Mouse (Mus musculus) hindbrain, embryonic 12.5 days (tissue): ENCODE measurements around the gene Blvra. TPM values are rescaled to one million over a fixed set of nuclear protein-coding genes. Genes with fewer than 3 reads are reported as not detected.
"Not testable (repeated sequence)": the region's sequence is repeated elsewhere in the genome, so short reads cannot be mapped to it uniquely, and the experiment has no call there.

Experiments used
- ATAC-seq: fragments of 200-750 bp; cut with Nextera tagmentation; 2 replicates; pipeline ENCODE4 v1.8.0; 2017; ENCODE audit warnings: moderate TSS enrichment; ENCODE audit not compliant: low FRiP score
- H3K27ac ChIP-seq: fragments of 300-500 bp; sonication (generic); 2 replicates; pipeline ENCODE4 v1.5.1; 2016; ENCODE audit warnings: mild to moderate bottlenecking
- H3K27me3 ChIP-seq: fragments of 300-500 bp; sonication (generic); 2 replicates; pipeline ENCODE4 v1.6.1; 2016; ENCODE audit warnings: mild to moderate bottlenecking
- H3K36me3 ChIP-seq: fragments of 300-500 bp; sonication (generic); 2 replicates; pipeline ENCODE4 v1.6.1; 2016; ENCODE audit warnings: mild to moderate bottlenecking
- H3K4me1 ChIP-seq: fragments of 300-500 bp; sonication (generic); 2 replicates; pipeline ENCODE4 v1.6.1; 2016
- H3K4me2 ChIP-seq: fragments of 300-500 bp; sonication (generic); replicated peaks from 2 replicates; pipeline ENCODE4 v1.6.1; 2016; ENCODE audit warnings: mild to moderate bottlenecking
- H3K4me3 ChIP-seq: fragments of 300-500 bp; sonication (generic); 2 replicates; pipeline ENCODE4 v1.5.1; 2016; ENCODE audit warnings: mild to moderate bottlenecking
- H3K9ac ChIP-seq: fragments of 300-500 bp; sonication (generic); 2 replicates; pipeline ENCODE4 v1.6.1; 2016; ENCODE audit warnings: mild to moderate bottlenecking, moderate library complexity
- H3K9me3 ChIP-seq: fragments of 300-500 bp; sonication (generic); replicated peaks from 2 replicates; pipeline ENCODE4 v1.6.1; 2016; ENCODE audit warnings: mild to moderate bottlenecking
- WGBS: fragments of 180-500 bp; shearing (Covaris S2); methylation state at CpG from one replicate; pipeline ENCODE4 v1.1.7; 2016; 5-methylcytosine and 5-hydroxymethylcytosine counted together
- polyA plus RNA-seq: library from polyadenylated mRNA; unstranded; fragments of >200 nt; fragmentation: Nextera tagmentation; extraction: Ambion mirVana; gene quantifications from 2 replicates; pipeline ENCODE4 v1.2.1, GENCODE M21; 2016

The Blvra gene
- polyA plus RNA-seq, 1 experiment from 2014 or later = 26.4 TPM

DNA sequence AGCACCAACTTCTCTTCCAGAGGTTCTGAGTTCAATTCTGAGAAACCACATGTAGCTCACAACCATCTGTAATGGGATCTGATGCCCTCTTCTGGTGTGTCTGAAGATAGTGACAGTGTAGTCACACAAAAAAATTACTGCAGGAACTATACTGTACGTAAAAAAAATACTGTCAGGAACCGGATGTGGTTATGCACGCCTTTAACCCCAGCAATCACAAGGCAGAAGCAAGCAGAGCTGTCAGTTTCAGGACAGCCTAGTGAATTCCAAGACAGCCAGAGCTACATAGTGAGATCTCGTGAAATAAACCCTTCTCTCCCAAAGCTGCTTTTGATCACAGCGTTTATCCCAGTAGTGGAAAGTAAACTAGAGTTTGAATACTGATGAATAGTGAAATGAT is 15.8 kb downstream of the Blvra start:
- Histone ChIP-seq H3K9ac (no peak overlapping the region), H3K27me3 (no peaks in the 10 kb centered on the region), H3K4me2 (no peak overlapping the region), H3K27ac (no peak overlapping the region), H3K4me1 (no peaks in the 10 kb centered on the region), H3K9me3 (no peaks in the 10 kb centered on the region), H3K4me3 (no peak overlapping the region), H3K36me3 (no peaks in the 10 kb centered on the region)
- ATAC-seq = no peak
- 95% methylated on average over 5 of the region's 5 CpGs for WGBS

DNA sequence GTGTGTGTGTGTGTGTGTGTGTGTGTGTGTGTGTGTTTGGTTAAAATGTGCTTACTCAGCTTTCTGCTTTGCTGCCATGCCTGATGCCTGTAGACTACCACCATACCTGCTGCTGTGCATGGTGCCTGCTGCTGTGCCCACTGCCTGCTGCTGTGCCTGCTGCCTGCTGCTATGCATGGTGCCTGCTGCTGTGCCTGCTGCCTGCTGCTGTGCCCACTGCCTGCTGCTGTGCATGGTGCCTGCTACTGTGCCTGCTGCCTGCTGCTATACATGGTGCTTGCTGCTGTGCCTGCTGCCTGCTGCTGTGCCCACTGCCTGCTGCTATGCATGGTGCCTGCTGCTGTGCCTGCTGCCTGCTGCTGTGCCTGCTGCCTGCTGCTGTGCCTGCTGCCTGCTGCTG is 19.7 kb downstream of the Blvra start:
- not testable (repeated sequence) for H3K27me3 ChIP-seq, H3K27ac ChIP-seq, H3K4me3 ChIP-seq, H3K36me3 ChIP-seq, ATAC-seq, H3K4me2 ChIP-seq, H3K9ac ChIP-seq, H3K9me3 ChIP-seq, H3K4me1 ChIP-seq

DNA sequence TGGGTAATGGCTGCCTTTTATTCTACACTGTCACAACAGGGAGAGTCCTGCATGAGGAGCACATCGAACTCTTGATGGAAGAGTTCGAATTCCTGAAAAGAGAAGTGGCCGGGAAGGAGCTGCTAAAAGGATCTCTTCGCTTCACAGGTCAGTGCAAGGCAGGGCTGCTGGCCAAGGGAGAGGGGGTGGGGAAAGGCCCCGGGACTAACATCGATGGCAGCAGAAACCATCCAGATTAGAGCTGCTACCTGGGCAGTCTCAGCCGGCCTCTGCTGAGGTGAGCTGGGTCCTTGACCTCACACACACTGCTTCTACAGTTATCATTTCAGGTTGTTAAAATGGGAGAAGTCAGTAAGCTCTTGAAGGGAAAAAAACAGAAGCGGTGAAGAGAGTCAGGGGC is 21.5 kb downstream of the Blvra start:
- no peaks in the 10 kb centered on the region for H3K9me3 ChIP-seq
- no peak overlapping the region for H3K4me2 ChIP-seq
- H3K9ac ChIP-seq = no peak overlapping the region
- WGBS = 76% methylated on average over 8 of the region's 8 CpGs
- H3K27ac ChIP-seq = no peak overlapping the region
- no peaks in the 10 kb centered on the region for H3K27me3 ChIP-seq
- H3K4me3 ChIP-seq = no peak overlapping the region
- no peaks in the 10 kb centered on the region for H3K4me1 ChIP-seq
- no peak for ATAC-seq
- H3K36me3 ChIP-seq = no peaks in the 10 kb centered on the region

DNA sequence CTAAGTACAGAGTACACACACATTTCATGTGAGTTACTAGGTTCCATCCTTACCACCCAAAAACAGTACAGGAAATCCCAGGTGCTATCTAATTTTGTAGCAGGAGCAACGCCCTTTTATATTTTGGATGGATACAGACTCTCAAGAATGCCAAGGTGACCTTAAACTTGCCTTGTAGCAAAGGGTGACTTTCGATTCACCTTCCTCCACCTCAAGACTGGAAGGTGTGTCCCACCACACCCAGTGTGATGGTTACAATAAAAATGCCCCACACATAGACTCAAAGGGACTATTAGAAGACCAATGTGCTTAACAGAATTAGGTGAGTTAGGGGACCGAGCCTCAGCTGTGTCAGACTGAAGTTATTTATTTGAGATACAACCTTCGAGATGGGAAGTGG is 38.5 kb downstream of the Blvra start:
- ATAC-seq = no peak
- no peak overlapping the region for H3K9ac ChIP-seq
- WGBS = 95% methylated on average over 4 of the region's 4 CpGs
- no peaks in the 10 kb centered on the region for H3K4me1 ChIP-seq
- peaks cover 73% of the 10 kb centered on the region for H3K36me3 ChIP-seq
- H3K9me3 ChIP-seq = no peaks in the 10 kb centered on the region
- no peak overlapping the region for H3K27ac ChIP-seq
- H3K27me3 ChIP-seq = no peaks in the 10 kb centered on the region
- no peak overlapping the region for H3K4me3 ChIP-seq
- no peak overlapping the region for H3K4me2 ChIP-seq

DNA sequence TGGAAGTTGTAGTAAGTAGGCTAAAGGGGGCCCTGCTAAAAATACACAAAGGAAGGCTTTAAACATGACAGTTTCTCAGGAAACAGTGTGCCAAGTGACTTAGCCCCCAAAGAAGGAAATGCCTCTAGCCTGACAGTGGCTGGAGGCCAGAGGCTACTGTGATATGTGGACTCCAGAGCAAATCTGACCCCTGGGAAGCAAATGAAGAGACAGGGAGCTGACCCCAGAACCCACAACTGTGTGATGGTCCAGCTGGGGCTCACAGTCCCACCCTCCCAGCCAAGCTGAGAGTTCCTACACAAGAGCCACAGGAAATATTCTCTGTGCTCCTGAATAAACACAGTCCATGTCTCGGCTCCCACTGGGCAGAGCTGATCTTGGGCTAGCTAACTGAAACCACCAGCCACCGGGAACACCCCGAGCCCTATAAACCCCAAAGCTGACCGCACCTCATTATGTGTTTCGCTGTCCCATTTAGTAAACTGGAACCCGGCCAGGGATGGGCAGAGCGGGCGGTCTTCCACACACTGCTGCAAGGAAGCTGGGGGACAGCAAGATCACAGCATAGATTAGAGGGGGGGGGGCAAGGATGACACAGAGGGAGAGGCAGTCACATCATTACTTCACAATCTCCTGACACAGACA is 51.2 kb downstream of the Blvra start:
- no peak overlapping the region for H3K4me2 ChIP-seq
- peaks cover 77% of the 10 kb centered on the region for H3K36me3 ChIP-seq
- H3K27ac ChIP-seq = no peak overlapping the region
- no peak for ATAC-seq
- H3K4me1 ChIP-seq = no peaks in the 10 kb centered on the region
- no peaks in the 10 kb centered on the region for H3K9me3 ChIP-seq
- 93% methylated on average over 8 of the region's 8 CpGs for WGBS
- H3K4me3 ChIP-seq = no peak overlapping the region
- H3K9ac ChIP-seq = no peak overlapping the region
- no peaks in the 10 kb centered on the region for H3K27me3 ChIP-seq

DNA sequence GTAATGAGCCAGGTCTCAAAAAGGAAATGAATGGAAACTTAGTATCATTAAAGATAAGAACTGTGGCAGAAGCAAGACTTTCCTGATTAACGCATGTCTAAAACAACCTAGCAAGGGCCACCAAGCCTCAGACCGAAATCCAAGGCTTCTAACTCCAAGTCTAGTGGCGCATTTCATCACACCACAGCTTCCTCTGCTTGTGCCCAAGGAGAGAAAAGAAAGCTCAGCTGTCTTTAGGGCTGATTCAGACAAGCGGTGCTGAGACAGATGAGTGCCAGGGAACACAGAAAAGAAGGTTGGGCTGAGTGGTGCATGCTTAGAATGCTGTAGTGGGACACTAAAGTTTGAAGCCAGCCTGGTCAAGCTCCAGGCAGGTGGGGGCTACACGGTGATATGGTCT is 58.5 kb downstream of the Blvra start:
- H3K9ac ChIP-seq = no peak overlapping the region
- H3K36me3 ChIP-seq = peaks cover 28% of the 10 kb centered on the region
- H3K27me3 ChIP-seq = no peaks in the 10 kb centered on the region
- peaks cover 16% of the 10 kb centered on the region for H3K4me1 ChIP-seq
- ATAC-seq = no peak
- H3K27ac ChIP-seq = no peak overlapping the region
- H3K4me3 ChIP-seq = no peak overlapping the region
- 84% methylated on average over 5 of the region's 5 CpGs for WGBS
- no peaks in the 10 kb centered on the region for H3K9me3 ChIP-seq
- H3K4me2 ChIP-seq = no peak overlapping the region

DNA sequence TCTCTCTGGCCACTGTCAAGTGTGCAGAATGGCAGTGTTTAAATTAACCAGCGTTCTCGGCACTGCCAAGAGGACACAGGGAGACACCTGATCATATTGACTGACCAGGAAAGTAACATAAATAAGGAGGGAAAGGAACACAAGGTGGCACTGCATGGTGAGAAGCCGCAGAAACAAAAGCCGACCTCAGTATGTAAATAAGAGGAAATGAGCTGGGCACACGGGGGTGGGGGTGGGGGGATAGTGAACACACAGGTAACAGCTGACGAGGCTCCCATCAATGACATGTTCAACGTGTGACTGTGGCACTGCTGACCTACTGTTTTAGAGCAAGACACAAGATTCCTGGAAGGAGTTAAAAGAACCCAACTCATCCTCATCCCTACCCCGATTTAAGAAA is 60.9 kb downstream of the Blvra start:
- WGBS = 81% methylated on average over 8 of the region's 8 CpGs
- Histone ChIP-seq H3K36me3 (peaks cover 7% of the 10 kb centered on the region; the same call in 1 of the 2 replicates), H3K4me3 (no peak overlapping the region), H3K27ac (no peak overlapping the region), H3K4me1 (peaks cover 16% of the 10 kb centered on the region), H3K4me2 (no peak overlapping the region), H3K9ac (no peak overlapping the region), H3K9me3 (no peaks in the 10 kb centered on the region), H3K27me3 (no peaks in the 10 kb centered on the region)
- ATAC-seq = no peak

DNA sequence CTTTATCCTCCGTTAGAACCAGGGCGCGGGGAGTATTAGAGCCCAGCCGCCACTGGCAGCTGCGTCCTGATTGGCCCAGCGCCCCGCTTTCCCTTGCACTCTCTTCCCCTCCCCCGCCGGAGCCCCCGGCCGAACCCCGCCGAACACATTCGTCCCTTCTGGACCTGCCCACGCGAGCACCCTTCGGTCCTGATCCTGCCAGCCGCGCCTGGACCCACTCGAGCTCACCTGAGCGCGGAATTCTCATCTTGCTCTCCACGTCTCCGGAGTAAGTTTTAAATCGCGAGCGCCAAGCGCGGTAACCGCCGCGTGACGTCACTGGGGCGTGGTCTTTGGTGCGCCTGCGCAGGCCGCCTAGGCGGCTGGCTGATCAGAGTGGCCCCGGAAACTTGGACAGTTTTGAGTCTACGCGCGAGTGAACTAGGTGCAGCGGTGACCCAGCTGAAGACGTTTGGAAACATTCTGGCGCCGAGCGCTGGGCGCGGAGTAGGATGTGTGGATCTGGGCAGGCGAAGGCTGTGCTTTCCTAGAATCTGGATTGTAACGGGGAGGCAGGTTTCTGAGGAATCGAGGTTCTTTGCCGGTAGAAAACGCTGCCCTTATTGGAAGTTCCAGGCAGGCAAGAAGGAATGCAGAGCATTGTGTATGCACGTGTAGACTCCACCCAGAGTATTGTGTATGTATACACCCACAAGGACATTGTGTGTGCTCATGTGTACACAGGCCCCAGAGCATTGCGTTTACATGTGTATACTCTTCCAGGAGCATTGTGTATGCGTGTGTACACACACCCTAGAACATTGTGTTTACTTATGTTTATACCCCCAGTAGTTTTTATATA is 63.4 kb downstream of the Blvra start, which contains the start of gene Ncaph:
Ncaph (minus strand) TSS at position 334 of the 841 bp plus-strand sequence.
- peak within 1 kb of the TSS; percentile 85 for H3K4me3 ChIP-seq
- no peaks in the 10 kb centered on the region for H3K27me3 ChIP-seq
- H3K27ac ChIP-seq = peak within 1 kb of the TSS; percentile 75; the same call in 1 of the 2 replicates
- peak within 1 kb of the TSS; percentile 67 for H3K9ac ChIP-seq
- H3K36me3 ChIP-seq = no peaks in the 10 kb centered on the region
- H3K4me2 ChIP-seq = peak within 1 kb of the TSS; percentile 75
- 1% methylated on average over 57 of the region's 57 CpGs for WGBS
- ATAC-seq = peak; percentile 90
- no peaks in the 10 kb centered on the region for H3K9me3 ChIP-seq
- peaks cover 29% of the 10 kb centered on the region for H3K4me1 ChIP-seq

DNA sequence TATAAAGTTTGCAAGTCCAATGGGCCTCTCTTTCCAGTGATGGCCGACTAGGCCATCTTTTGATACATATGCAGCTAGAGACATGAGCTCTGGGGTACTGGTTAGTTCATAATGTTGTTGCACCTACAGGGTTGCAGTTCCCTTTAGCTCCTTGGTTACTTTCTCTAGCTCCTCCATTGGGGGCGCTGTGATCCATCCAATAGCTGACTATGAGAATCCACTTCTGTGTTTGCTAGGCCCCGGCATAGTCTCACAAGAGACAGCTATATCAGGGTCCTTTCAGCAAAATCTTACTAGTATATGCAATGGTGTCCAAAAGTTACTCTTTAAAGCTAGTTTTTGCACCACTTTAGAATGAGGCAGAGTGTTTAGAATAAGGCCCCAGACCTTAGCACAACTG is 64.8 kb downstream of the Blvra start:
- 47% methylated on average over 3 of the region's 3 CpGs for WGBS

DNA sequence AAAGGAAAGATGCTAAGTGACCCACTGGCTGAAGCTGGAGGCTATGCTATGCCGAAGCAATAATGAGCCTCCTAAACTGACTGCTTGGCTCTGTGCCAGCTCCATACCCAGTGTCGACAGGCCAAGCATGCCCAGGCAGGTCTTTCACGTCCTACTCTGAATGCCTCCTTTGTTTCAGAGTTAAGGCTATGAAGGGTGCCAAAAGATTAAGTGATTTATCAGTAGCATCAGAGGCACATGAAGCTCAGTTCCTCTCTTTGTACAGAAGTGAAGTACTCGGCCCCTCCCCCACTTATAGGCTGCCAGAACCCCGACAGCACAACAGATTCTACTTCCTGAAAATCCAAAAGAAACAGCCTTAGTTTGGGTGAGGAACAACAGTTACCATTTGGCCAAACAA is 66.5 kb downstream of the Blvra start:
- H3K27me3 ChIP-seq = no peaks in the 10 kb centered on the region
- no peak overlapping the region for H3K9ac ChIP-seq
- peak overlapping the region; percentile 71 for H3K27ac ChIP-seq
- no peak overlapping the region for H3K4me3 ChIP-seq
- H3K4me2 ChIP-seq = no peak overlapping the region
- H3K4me1 ChIP-seq = peaks cover 26% of the 10 kb centered on the region
- ATAC-seq = peak; percentile 79
- WGBS = 18% methylated on average over 5 of the region's 5 CpGs
- 0 out of 2 replicates have a peak, but pooled peaks cover 5% of the 10 kb centered on the region for H3K36me3 ChIP-seq
- 0 out of 2 replicates have a peak, but pooled peaks cover 2% of the 10 kb centered on the region for H3K9me3 ChIP-seq

More for the DNA sequence above, 64.8 kb downstream of the Blvra start:
- H3K9ac ChIP-seq, H3K4me2 ChIP-seq, H3K36me3 ChIP-seq, H3K27me3 ChIP-seq, H3K27ac ChIP-seq, H3K9me3 ChIP-seq, ATAC-seq, H3K4me3 ChIP-seq: not testable (repeated sequence)
- H3K4me1 ChIP-seq = peaks cover 29% of the 10 kb centered on the region

DNA sequence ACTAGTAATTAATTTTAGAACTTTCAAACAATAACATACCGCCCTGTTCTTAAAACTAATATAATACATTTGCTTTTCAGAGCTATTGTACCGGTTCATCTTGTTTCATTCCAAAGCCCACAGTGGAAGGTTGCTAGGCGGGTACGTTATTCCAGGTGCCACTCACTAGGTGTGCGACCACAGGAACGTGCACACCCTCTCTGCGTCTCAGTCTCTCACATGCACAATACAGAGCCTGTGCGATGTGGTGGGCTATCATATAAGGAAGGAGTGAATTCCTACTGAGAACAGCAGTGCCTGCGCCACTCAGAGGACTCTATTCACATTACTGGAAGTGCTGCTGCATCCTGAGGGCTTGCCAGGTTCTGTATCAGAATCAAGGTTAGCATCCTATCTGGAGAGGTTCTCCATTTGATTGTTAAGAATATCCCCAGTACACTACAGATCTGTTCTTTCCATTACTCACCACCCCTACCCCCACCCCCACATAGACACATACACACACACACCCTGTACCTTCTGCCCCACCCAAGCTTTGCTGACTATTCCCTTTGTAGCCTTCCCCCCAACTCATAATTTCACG is 67.5 kb downstream of the Blvra start:
- Histone ChIP-seq H3K4me3 (no peak overlapping the region), H3K27ac (peak overlapping the region; percentile 4; the same call in 1 of the 2 replicates), H3K9ac (no peak overlapping the region), H3K4me1 (peaks cover 27% of the 10 kb centered on the region), H3K27me3 (no peaks in the 10 kb centered on the region), H3K36me3 (0 out of 2 replicates have a peak, but pooled peaks cover 5% of the 10 kb centered on the region), H3K9me3 (0 out of 2 replicates have a peak, but pooled peaks cover 2% of the 10 kb centered on the region), H3K4me2 (no peak overlapping the region)
- 77% methylated on average over 10 of the region's 10 CpGs for WGBS
- no peak for ATAC-seq

DNA sequence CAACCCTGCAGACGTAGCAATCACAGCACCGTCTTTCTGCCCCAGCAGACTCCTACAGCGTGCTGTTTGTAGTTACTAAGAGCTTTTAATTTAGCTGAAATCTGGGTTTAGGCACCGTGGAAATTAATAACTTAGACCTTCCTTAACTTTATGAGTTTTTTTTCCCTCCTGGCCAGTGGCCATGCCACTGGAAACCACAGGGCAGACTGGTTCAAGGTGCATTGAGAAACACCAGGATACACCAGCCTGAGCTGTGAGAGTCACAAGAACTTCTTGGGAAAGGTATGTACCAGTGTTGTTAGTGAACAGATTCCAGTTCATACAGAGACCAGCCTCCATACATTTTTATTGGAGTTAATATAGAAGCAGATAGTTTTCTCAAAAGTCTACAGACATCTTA is 68.0 kb downstream of the Blvra start:
- H3K9ac ChIP-seq = no peak overlapping the region
- 86% methylated on average over 4 of the region's 4 CpGs for WGBS
- ATAC-seq = no peak
- H3K36me3 ChIP-seq = 0 out of 2 replicates have a peak, but pooled peaks cover 5% of the 10 kb centered on the region
- peaks cover 25% of the 10 kb centered on the region for H3K4me1 ChIP-seq
- H3K4me3 ChIP-seq = no peak overlapping the region
- H3K9me3 ChIP-seq = 0 out of 2 replicates have a peak, but pooled peaks cover 2% of the 10 kb centered on the region
- no peak overlapping the region for H3K4me2 ChIP-seq
- H3K27ac ChIP-seq = no peak overlapping the region
- no peaks in the 10 kb centered on the region for H3K27me3 ChIP-seq
